8 mouse cellular contexts compared by ENCODE assay signal in the genomic region with DNA sequence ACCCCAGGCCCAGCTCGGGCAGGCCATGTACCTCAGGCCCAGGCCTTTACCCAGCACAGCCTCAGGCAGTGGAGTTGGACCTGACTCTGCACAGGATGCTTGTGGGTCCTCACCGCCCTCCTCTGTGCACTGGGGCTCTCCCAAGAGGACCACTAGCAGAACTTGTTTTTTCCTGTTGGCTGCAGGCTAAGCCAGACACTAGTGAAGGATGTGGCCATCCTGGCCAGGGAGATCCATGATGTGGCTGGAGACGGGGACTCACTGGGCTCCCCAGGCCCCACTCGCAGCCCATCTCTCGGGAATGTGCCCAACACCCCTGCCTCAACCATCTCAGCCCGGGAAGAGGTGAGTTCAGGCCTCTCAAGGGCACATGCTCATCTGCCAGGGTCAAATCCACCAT. TPM values are rescaled to one million over a fixed set of nuclear protein-coding genes. Genes with fewer than 3 reads are reported as not detected.
DNase-seq lines count a peak whose midpoint lies in the region; ATAC-seq and TF ChIP-seq lines count a peak whose summit lies in the region.

No protein-coding gene starts in this region.

- TF ChIP-seq CTCF in midbrain, postnatal 0 days (IDR thresholded peaks at IDR 0.05): no peak

- H3K9me3 ChIP-seq in liver, embryonic 11.5 days (ENCODE audit: control insufficient read depth, low read length): no peaks in the 10 kb centered on the region
- no peaks in the 10 kb centered on the region for H3K9me3 ChIP-seq in liver, embryonic 12.5 days (replicated peaks)
- no peaks in the 10 kb centered on the region for H3K9me3 ChIP-seq in forebrain, embryonic 13.5 days (replicated peaks)
- no peaks in the 10 kb centered on the region for H3K9me3 ChIP-seq in midbrain, postnatal 0 days (ENCODE audit: low read length)

- DNase-seq in liver, embryonic 11.5 days (ENCODE audit: low spot score): no peak
- peak; percentile 38 to 59 for DNase-seq in heart, postnatal 36 days
- no peak for DNase-seq in midbrain, postnatal 0 days (ENCODE audit: low spot score)
- DNase-seq in embryo, embryonic 11 days: no peak
- no peak for DNase-seq in frontal cortex, postnatal 36 days (ENCODE audit: low spot score in 2 of 2)
- DNase-seq in right cerebral cortex, postnatal 36 days (ENCODE audit: low spot score in 2 of 2): no peak

- 0 out of 2 replicates have a peak, but pooled peaks cover 2% of the 10 kb centered on the region for H3K4me1 ChIP-seq in liver, embryonic 11.5 days (replicated peaks; ENCODE audit: control insufficient read depth, insufficient read depth, low read length)
- no peaks in the 10 kb centered on the region; the same call in 1 of the 2 replicates for H3K4me1 ChIP-seq in liver, embryonic 12.5 days
- peaks cover 21% of the 10 kb centered on the region for H3K4me1 ChIP-seq in forebrain, embryonic 13.5 days
- 0 out of 2 replicates have a peak, but pooled peaks cover 3% of the 10 kb centered on the region for H3K4me1 ChIP-seq in midbrain, postnatal 0 days (ENCODE audit: insufficient read depth, low read length)

- intact Hi-C loops in heart, postnatal 36 days (cut with DNase I): no loop called here

- no peaks in the 10 kb centered on the region; the same call in 1 of the 2 replicates for H3K36me3 ChIP-seq in liver, embryonic 11.5 days (ENCODE audit: control insufficient read depth, insufficient read depth, low read length)
- peaks cover 23% of the 10 kb centered on the region for H3K36me3 ChIP-seq in liver, embryonic 12.5 days
- peaks cover 56% of the 10 kb centered on the region for H3K36me3 ChIP-seq in forebrain, embryonic 13.5 days (ENCODE audit: poor library complexity, severe bottlenecking)
- peaks cover 59% of the 10 kb centered on the region for H3K36me3 ChIP-seq in midbrain, postnatal 0 days (ENCODE audit: insufficient read depth, low read length)

- H3K9ac ChIP-seq in liver, embryonic 11.5 days (ENCODE audit: low read depth, low read length): no peak overlapping the region
- no peak overlapping the region for H3K9ac ChIP-seq in liver, embryonic 12.5 days
- peak overlapping the region; percentile 13; the same call in 1 of the 2 replicates for H3K9ac ChIP-seq in forebrain, embryonic 13.5 days
- no peak overlapping the region for H3K9ac ChIP-seq in midbrain, postnatal 0 days (replicated peaks; ENCODE audit: low read length, poor library complexity, severe bottlenecking)

- no peaks in the 10 kb centered on the region for H3K27me3 ChIP-seq in liver, embryonic 11.5 days (replicated peaks; ENCODE audit: control insufficient read depth, insufficient read depth, low read length)
- no peaks in the 10 kb centered on the region; the same call in 1 of the 2 replicates for H3K27me3 ChIP-seq in liver, embryonic 12.5 days (replicated peaks)
- no peaks in the 10 kb centered on the region for H3K27me3 ChIP-seq in forebrain, embryonic 13.5 days
- no peaks in the 10 kb centered on the region for H3K27me3 ChIP-seq in midbrain, postnatal 0 days (ENCODE audit: insufficient read depth, low read length)

- no peak overlapping the region for H3K4me3 ChIP-seq in liver, embryonic 11.5 days (ENCODE audit: low read depth, low read length)
- H3K4me3 ChIP-seq in liver, embryonic 12.5 days: no peak overlapping the region
- no peak overlapping the region for H3K4me3 ChIP-seq in forebrain, embryonic 13.5 days
- H3K4me3 ChIP-seq in midbrain, postnatal 0 days (ENCODE audit: low read depth, low read length): no peak overlapping the region

- 55% methylated on average over 6 of the region's 6 CpGs for WGBS in liver, embryonic 11.5 days
- 39% methylated on average over 6 of the region's 6 CpGs for WGBS in liver, embryonic 12.5 days (ENCODE audit: insufficient replicate concordance)
- 74% methylated on average over 6 of the region's 6 CpGs for WGBS in forebrain, embryonic 13.5 days
- WGBS in midbrain, postnatal 0 days: 64% methylated on average over 6 of the region's 6 CpGs

- H3K4me2 ChIP-seq in liver, embryonic 11.5 days: no peak overlapping the region
- H3K4me2 ChIP-seq in liver, embryonic 12.5 days: no peak overlapping the region
- H3K4me2 ChIP-seq in forebrain, embryonic 13.5 days: no peak overlapping the region
- no peak overlapping the region for H3K4me2 ChIP-seq in midbrain, postnatal 0 days (ENCODE audit: low read depth, low read length, poor library complexity, severe bottlenecking)

- 0 out of 2 replicates have a peak overlapping the region, but pooled peaks have one; percentile 13 for H3K27ac ChIP-seq in liver, embryonic 11.5 days (ENCODE audit: low read depth, low read length)
- no peak overlapping the region for H3K27ac ChIP-seq in liver, embryonic 12.5 days
- peak overlapping the region; percentile 48; the same call in 1 of the 2 replicates for H3K27ac ChIP-seq in forebrain, embryonic 13.5 days
- H3K27ac ChIP-seq in midbrain, postnatal 0 days (ENCODE audit: low read depth, low read length): peak overlapping the region; percentile 59

- ATAC-seq in liver, embryonic 11.5 days (replicated peaks; ENCODE audit: low FRiP score): no peak
- no peak for ATAC-seq in liver, embryonic 12.5 days
- ATAC-seq in forebrain, embryonic 13.5 days: peak; percentile 1; the same call in 1 of the 2 replicates
- no peak for ATAC-seq in midbrain, postnatal 0 days (ENCODE audit: low FRiP score)

RNA-seq across cellular contexts. Expression of a gene that starts 17.7 kb away (rescaled TPM):
- polyA plus RNA-seq in liver, embryonic 11.5 days (2014; fragmentation: Nextera tagmentation; extraction: Ambion mirVana): 6.3 and 7.4 TPM in 2 replicates
- 7.9 and 8.0 TPM in 2 replicates for polyA plus RNA-seq in liver, embryonic 12.5 days (2016; fragmentation: Nextera tagmentation; extraction: Ambion mirVana)
- polyA plus RNA-seq in forebrain, embryonic 13.5 days (2015; fragmentation: Nextera tagmentation; extraction: Ambion mirVana): 2.9 and 3.8 TPM in 2 replicates
- 1 to 10 TPM; 6.1 to 8.9 TPM for total RNA-seq in heart, postnatal 36 days (2021)
- 12.2 and 12.6 TPM in 2 replicates for total RNA-seq in midbrain, postnatal 0 days (2014; rRNA removed)
- polyA plus RNA-seq in midbrain, postnatal 0 days (2015; fragmentation: Nextera tagmentation; extraction: Ambion mirVana): 8.8 TPM in 2 replicates

RNA-seq across cellular contexts. Expression of a gene that starts 22.5 kb away (rescaled TPM):
- polyA plus RNA-seq in liver, embryonic 11.5 days (2014; fragmentation: Nextera tagmentation; extraction: Ambion mirVana): 7.9 and 8.0 TPM in 2 replicates
- 5.0 and 5.2 TPM in 2 replicates for polyA plus RNA-seq in liver, embryonic 12.5 days (2016; fragmentation: Nextera tagmentation; extraction: Ambion mirVana)
- polyA plus RNA-seq in forebrain, embryonic 13.5 days (2015; fragmentation: Nextera tagmentation; extraction: Ambion mirVana): 11.0 and 13.1 TPM in 2 replicates
- 10 to 100 TPM in 1 of 2 experiments, 1 to 10 TPM in 1; 9.2 to 11.3 TPM for total RNA-seq in heart, postnatal 36 days (2021)
- total RNA-seq in midbrain, postnatal 0 days (2014; rRNA removed): 125 and 140 TPM in 2 replicates
- polyA plus RNA-seq in midbrain, postnatal 0 days (2015; fragmentation: Nextera tagmentation; extraction: Ambion mirVana): 42.7 and 46.4 TPM in 2 replicates

RNA-seq across cellular contexts. Expression of a gene that starts 59.7 kb away (rescaled TPM):
- 0.23 and 0.34 TPM in 2 replicates for polyA plus RNA-seq in liver, embryonic 11.5 days (2014; fragmentation: Nextera tagmentation; extraction: Ambion mirVana)
- 0.13 and 0.23 TPM in 2 replicates for polyA plus RNA-seq in liver, embryonic 12.5 days (2016; fragmentation: Nextera tagmentation; extraction: Ambion mirVana)
- 0.25 and 0.35 TPM in 2 replicates for polyA plus RNA-seq in forebrain, embryonic 13.5 days (2015; fragmentation: Nextera tagmentation; extraction: Ambion mirVana)
- total RNA-seq in heart, postnatal 36 days (2021): 10 to 100 TPM; 14.1 to 20.2 TPM
- total RNA-seq in midbrain, postnatal 0 days (2014; rRNA removed): 5.1 and 6.1 TPM in 2 replicates
- polyA plus RNA-seq in midbrain, postnatal 0 days (2015; fragmentation: Nextera tagmentation; extraction: Ambion mirVana): 1.6 and 1.9 TPM in 2 replicates

Comparison
In these comparisons a context has a peak if more than half of its experiments do, and no peak if none do; other contexts are left out.
1. DNase-seq: peak in heart, postnatal 36 days (2 of 2); none in liver, embryonic 11.5 days (single experiment), midbrain, postnatal 0 days (single experiment), embryo, embryonic 11 days (single experiment), frontal cortex, postnatal 36 days (0 of 2) and right cerebral cortex, postnatal 36 days (0 of 2).